Mouse (Mus musculus): ENCODE data around the gene Rnft2.

- TF ChIP-seq CTCF (IDR thresholded peaks at IDR 0.05; ENCODE audit: low read depth, low read length) (no peak), GATA1 (IDR thresholded peaks at IDR 0.05; ENCODE audit: borderline replicate concordance, low read length) (no peak), POLR2AphosphoS5 (IDR thresholded peaks at IDR 0.05; ENCODE audit: insufficient replicate concordance, low read depth, low read length) (no peak), GATA2 (IDR thresholded peaks at IDR 0.05; ENCODE audit: borderline replicate concordance, low read depth, low read length) (no peak), TAL1 (conservative IDR thresholded peaks at IDR 0.05; ENCODE audit: low read depth, low read length) (no peak)
Measured at GRCm38 (mm10) chr5:118223142-118223757, 21.7 kb downstream of the Rnft2 start.
